Mouse (Mus musculus): ENCODE measurements at regions not wholly inside any gene's neighbourhood (a gene's known extent, or its start where the extent isn't known, plus 50 kb on each side); places are given as distances from the start of the nearest gene placed in this dataset.
A peak's percentile ranks its signal among the peaks of the same experiment; 100 is the strongest.
"Not testable (repeated sequence)": the region's sequence is repeated elsewhere in the genome, so short reads cannot be mapped to it uniquely, and the experiment has no call there.

DNA sequence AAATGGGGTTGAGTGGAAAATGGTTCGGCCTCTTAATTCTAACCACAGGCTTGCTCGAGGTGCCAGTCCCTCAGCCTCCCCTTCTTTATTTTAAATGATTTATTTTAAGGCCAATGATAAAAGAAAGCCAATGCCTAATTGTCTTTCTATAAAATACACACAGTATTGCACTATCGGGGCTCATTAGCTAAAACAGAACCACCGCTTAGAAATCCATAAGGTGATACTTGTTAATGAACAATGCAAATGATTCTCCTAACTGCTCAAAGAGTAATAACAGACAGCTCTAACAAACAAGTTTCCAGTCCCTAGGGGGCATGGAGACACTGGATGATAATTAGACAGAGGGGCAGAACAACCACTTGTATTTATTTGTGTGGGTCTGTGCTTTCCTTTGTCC lies 58.8 kb downstream of the Emx2 start:
- no peak for DNase-seq (ENCODE audit: low read depth, low spot score)

- no peak for DNase-seq (ENCODE audit: low read depth, low spot score)
These were observed 61.0 kb downstream of the Emx2 start for GRCm38 (mm10) chr19:59519156-59519555.

DNA sequence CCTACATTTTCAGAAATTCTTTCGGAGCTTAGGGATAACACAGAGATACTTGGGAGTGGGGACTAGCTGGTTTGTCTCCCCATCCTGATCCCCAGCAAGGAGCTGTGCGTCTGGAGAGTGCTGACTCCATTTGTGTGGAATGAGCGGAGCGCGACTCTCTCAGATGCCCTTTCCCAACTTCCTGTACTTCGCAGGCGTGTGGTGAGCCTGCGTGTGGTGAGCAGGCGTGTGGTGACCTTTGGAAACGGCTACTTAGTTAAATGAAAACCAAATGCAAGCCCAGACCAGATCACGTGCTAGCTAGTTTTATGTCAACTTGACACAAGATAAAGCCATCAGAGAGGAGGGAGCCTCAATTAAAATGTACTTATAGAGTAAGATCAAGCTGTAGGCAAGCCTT lies 64.0 kb downstream of the Emx2 start:
- DNase-seq (ENCODE audit: low read depth, low spot score), result no peak

DNA sequence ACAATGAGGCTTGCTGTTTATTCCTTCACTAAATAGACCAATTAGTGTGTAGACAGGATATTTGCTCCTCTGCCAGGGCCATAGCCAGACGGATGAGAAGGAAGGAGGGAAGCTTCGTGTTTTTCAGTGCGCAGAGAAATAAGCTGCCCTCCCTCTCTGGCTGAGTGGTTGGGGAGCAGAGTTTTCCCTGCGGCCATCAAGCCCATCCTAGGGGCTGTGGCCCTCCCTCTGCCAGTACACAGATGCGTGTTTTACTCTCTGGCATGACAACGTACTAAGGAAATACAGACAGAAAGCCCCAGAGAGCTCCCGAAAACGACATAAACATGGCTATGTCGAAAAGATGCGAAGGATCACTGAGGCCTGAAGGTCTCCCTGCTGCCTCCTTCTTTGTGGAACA lies 65.2 kb downstream of the Emx2 start:
- DNase-seq (ENCODE audit: low read depth, low spot score), result no peak

DNA sequence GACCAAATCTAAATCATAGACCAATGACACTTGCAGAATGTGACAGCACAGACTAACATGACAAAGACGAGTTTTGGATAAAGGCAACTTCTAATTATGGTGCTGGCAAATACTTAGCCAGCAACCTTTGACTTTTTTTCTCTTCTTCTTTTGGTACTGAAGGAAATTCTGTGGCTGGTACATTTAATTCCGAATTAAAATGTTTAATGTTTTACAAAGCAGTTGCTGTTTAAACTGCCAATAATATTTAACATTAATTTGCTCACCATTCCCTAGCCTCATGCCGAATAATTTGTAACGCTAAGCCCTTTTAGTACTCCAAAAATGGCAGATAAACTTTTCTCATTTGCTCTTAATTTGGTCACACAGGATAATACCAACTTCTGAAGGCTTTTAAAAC lies 105.9 kb downstream of the Emx2 start:
- no peak for DNase-seq (ENCODE audit: low read depth, low spot score)

GRCm38 (mm10) chr19:59568907-59569306 lies 110.7 kb downstream of the Emx2 start:
- no peak for DNase-seq (ENCODE audit: low read depth, low spot score)

DNA sequence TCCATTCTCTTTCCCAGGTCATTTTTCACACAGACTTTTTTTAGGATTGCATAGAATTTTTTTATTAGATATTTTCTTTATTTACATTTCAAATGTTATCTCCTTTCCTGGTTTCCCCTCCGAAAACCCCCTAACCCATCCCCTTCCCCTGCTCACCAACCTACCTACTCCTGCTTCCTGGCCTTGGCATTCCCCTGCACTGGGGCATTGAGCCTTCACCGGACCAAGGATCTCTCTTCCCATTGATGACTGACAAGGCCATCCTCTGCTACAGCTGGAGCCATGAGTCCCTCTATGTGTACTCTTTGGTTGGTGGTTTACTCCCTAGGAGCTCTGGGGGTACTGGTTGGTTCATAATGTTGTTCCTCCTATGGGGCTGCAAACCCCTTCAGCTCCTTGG lies 111.4 kb downstream of the Emx2 start:
- DNase-seq (ENCODE audit: low read depth, low spot score), result not testable (repeated sequence)

GRCm38 (mm10) chr19:59574346-59574745 lies 116.2 kb downstream of the Emx2 start:
- DNase-seq (ENCODE audit: low read depth, low spot score), result no peak

- no peak for DNase-seq (ENCODE audit: low read depth, low spot score)
These were observed 119.7 kb downstream of the Emx2 start for GRCm38 (mm10) chr19:59577886-59578285.

DNA sequence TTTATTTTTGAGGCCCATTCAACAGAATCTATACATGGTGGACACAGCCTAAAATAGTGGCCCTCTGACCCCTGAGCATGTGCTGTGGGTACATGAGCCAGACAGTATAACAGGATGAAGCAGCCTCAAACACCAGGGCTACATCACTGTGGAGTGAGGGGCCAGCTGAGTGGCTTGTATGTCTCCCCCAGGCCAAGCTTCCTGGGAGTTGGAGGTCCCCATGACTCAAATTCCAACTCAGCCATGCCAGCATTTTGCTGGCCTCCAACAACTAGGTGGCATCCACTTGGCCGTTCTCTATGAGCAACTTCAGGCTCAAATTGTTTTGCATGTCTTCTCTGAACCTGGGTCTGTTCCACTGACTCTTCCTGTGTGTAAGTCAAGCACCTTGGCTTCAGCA lies 121.5 kb downstream of the Emx2 start:
- DNase-seq (ENCODE audit: low read depth, low spot score), result no peak

DNA sequence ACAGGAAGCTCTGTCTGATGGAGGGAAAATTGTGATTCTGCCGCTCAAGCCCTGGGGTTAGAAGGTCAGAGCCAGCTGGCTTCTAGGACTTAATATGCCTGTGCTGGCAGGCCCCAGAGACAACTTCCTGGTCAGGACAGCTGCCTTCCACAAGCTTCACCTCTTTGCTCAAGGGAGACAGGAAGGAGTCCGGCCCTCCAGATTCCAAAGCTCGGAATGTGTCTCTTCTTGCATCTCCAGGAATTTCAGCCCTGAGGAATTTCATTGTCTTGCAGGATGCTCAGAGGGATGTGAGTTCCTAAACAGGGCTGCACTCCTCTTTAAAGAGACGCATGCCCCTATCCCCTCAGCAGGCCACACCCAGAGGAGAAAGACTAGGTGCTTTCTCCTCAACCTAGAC lies 127.7 kb downstream of the Emx2 start:
- DNase-seq (ENCODE audit: low read depth, low spot score), result peak; percentile 95

DNA sequence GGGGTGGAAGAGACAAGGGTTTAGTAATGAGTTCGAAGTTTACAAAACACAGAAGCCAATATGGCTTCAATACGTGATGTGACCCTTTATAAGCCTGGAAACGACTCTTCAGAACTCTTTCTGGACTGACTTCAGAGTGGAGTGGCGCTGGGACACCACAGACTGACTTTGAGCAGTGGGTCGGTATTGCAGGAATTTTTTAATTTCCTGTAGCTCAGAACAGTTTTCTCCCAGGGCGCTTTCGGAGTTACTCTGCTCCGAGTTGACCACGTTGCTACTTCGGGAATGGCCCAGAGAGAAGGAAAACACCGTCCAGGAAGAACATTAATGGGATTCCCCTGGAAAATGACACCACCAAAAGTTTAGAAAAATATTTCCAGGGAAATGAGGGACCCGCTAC lies 129.1 kb downstream of the Emx2 start:
- no peak for DNase-seq (ENCODE audit: low read depth, low spot score)

DNA sequence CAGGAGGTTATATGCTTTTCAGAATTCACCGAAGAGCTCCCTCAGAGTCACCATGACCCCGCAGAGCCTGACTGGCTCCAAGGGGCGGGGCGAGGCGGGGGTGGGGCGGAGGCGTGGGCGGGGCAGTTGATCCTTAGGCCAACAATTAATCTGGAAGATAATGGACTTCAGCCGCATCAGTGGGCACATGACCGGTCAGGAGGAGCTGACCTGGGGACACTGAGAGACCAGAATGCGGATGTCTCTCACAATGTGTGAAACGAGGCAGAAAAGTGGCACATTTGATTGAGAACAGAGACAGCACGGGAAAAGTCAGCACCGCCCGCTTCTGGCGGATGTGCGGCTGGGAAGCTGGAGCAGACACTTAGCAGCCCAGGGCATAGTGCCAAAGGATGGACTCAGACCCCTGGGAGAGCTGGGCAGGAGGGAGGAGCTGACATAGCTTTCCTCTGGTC lies 129.9 kb downstream of the Emx2 start:
- DNase-seq (ENCODE audit: low read depth, low spot score), result peak; percentile 37

- DNase-seq (ENCODE audit: low read depth, low spot score), result no peak
These were observed 131.8 kb downstream of the Emx2 start for GRCm38 (mm10) chr19:59590021-59590420.

DNA sequence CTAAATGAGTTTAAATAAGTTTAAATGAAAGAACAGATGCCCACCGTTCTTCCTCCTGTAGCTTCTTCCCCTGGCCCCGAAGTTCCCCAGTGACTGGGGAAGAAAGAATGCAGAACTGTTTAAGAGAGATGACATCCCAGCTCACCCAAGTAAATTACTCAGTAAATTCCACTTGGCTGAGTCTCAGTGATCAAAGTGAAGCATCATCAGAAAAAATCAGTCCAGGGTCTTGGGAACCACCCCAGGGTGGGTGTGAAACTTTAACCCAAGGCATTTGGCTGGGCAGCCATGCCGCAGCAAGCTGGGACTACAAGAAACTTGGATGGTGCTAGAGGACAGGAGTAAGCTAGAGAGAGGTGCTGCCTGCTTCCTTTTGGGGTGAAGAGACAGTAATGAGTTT lies 133.9 kb downstream of the Emx2 start:
- DNase-seq (ENCODE audit: low read depth, low spot score), result no peak

- DNase-seq (ENCODE audit: low read depth, low spot score), result no peak
These were observed 166.2 kb downstream of the Emx2 start for GRCm38 (mm10) chr19:59624288-59624795.

DNA sequence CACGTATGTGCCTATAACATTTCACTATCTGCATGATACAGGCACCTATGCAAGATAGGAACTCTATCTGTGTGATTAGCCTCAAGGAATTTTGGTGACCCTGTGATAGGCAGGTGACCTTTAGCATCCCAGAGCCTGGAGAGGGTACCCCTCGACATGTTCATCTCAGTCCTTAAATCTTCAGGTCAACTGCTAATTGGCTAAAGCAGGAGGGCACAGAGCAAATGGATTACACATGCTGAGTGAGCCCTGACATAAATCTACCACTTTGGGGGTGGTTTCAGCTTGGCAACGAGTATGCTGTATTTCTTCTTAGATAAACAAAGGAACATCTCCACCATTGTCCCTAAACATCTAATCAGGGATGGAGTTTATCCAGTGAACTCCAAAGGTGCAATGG lies 169.5 kb downstream of the Emx2 start:
- DNase-seq (ENCODE audit: low read depth, low spot score), result no peak

DNA sequence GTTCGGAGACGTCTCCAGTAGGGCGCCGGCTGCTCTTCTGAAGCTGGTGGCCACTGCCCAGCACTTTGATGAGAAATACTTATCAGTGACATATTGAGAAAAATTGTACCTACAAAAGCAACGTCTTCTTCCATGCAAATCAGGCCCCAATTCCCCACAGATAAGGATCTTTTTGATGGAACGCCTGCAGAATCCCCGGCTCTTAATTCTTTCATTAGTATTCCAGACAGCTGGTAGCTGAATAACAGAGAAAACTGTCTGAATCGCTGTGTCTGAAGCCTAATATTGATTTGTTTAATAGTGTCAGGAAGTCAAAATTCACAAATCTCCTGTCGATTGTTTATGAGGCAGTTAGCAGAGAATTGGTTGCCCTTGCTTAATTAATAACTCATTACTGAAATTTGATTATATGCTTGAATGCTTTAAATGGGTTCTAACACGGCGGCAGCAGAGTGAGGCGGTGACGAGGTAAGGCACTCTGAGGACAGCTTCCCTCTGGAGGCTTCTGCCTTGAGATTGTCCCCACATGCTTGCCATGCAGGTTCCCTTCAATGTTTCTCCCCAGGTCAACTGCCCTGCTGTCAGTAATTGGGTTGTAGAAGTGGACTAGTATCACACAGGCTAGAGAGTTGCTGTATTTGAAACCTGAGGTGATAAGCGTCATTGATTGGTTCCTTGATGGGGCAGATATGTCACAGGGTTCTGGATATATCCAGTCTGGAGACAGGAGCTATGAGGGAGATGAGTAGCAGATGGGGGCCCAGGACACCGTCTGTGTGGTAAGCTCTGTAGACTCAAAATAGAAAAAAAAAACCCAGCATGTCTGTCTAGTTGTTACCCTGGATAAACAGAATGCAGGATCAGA lies 170.4 kb downstream of the Emx2 start:
- no peak for DNase-seq (ENCODE audit: low read depth, low spot score)

- no peak for DNase-seq (ENCODE audit: low read depth, low spot score)
These were observed 170.9 kb downstream of the Emx2 start for GRCm38 (mm10) chr19:59629161-59629445.

- DNase-seq (ENCODE audit: low read depth, low spot score), result no peak
These were observed 171.9 kb downstream of the Emx2 start for GRCm38 (mm10) chr19:59630095-59630494.

- no peak for DNase-seq (ENCODE audit: low read depth, low spot score)
These were observed 172.5 kb downstream of the Emx2 start for GRCm38 (mm10) chr19:59630706-59631105.

DNA sequence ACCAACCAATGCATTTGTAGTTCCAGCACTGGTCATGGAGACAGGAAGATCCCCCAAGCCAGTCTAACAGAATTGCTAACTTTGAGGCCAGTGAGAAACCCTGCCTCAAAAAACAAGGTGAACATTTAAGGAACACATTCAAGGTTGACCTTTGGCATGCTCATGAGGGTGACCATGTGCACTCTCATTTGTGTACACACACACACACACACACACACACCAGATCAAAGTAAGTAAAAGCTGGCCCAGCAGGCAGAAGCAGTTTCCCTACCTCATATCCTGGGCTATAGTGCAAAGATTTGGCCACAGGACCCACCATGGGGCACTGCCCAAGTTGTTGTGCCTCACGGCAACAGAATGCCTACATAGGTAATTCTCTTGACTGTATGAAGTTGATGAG lies 173.4 kb downstream of the Emx2 start:
- no peak for DNase-seq (ENCODE audit: low read depth, low spot score)

GRCm38 (mm10) chr19:59636271-59636670 lies 178.1 kb downstream of the Emx2 start:
- DNase-seq (ENCODE audit: low read depth, low spot score), result no peak

- no peak for DNase-seq (ENCODE audit: low read depth, low spot score)
These were observed 184.4 kb downstream of the Emx2 start for GRCm38 (mm10) chr19:59642606-59643005.
